Mouse (Mus musculus): ENCODE measurements around the gene Usf3. TPM values are rescaled to one million over a fixed set of nuclear protein-coding genes. Genes with fewer than 3 reads are reported as not detected.

Gene Usf3
- polyA plus RNA-seq, 1 experiment, result 7.7 TPM

GRCm38 (mm10) chr16:44204331-44204730 lies 31.3 kb downstream of the Usf3 start:
- 92% methylated on average over 6 of the region's 6 CpGs for WGBS
- TF ChIP-seq CTCF (IDR thresholded peaks at IDR 0.05; ENCODE audit: extremely low read depth, insufficient read depth, insufficient read length, insufficient replicate concordance) (no peak), POLR2A (IDR thresholded peaks at IDR 0.05; ENCODE audit: low read depth, low read length) (no peak)
- no peak for DNase-seq (ENCODE audit: low read depth in 1 of 2, low spot score in 2 of 2)

GRCm38 (mm10) chr16:44205973-44206372 lies 32.9 kb downstream of the Usf3 start:
- Histone ChIP-seq H3K4me1 (ENCODE audit: control insufficient read depth, insufficient read depth, insufficient read length) (peaks cover 6% of the 10 kb centered on the region; the same call in 1 of the 2 replicates), H3K27me3 (ENCODE audit: control insufficient read depth, insufficient read depth, low read length) (no peaks in the 10 kb centered on the region), H3K4me3 (ENCODE audit: extremely low read depth, insufficient read depth, insufficient read length) (no peak overlapping the region), H3K27ac (ENCODE audit: insufficient read depth, low read length) (no peak overlapping the region), H3K36me3 (ENCODE audit: control insufficient read depth, insufficient read depth, low read length) (peaks cover 15% of the 10 kb centered on the region)
- TF ChIP-seq POLR2A (IDR thresholded peaks at IDR 0.05; ENCODE audit: low read depth, low read length) (no peak), CTCF (IDR thresholded peaks at IDR 0.05; ENCODE audit: extremely low read depth, insufficient read depth, insufficient read length, insufficient replicate concordance) (no peak)
- 88% methylated on average over 8 of the region's 8 CpGs for WGBS
- DNase-seq (ENCODE audit: low read depth in 1 of 2, low spot score in 2 of 2), result no peak

More at GRCm38 (mm10) chr16:44204331-44204730, 31.3 kb downstream of the Usf3 start:
- H3K36me3 ChIP-seq (ENCODE audit: control insufficient read depth, insufficient read depth, low read length), result peaks cover 19% of the 10 kb centered on the region
- no peak overlapping the region for H3K4me3 ChIP-seq (ENCODE audit: extremely low read depth, insufficient read depth, insufficient read length)
- no peaks in the 10 kb centered on the region for H3K27me3 ChIP-seq (ENCODE audit: control insufficient read depth, insufficient read depth, low read length)
- H3K27ac ChIP-seq (ENCODE audit: insufficient read depth, low read length), result no peak overlapping the region
- peaks cover 12% of the 10 kb centered on the region; the same call in 1 of the 2 replicates for H3K4me1 ChIP-seq (ENCODE audit: control insufficient read depth, insufficient read depth, insufficient read length)

GRCm38 (mm10) chr16:44210156-44211053 lies 37.4 kb downstream of the Usf3 start:
- TF ChIP-seq POLR2A (IDR thresholded peaks at IDR 0.05; ENCODE audit: low read depth, low read length) (no peak), CTCF (IDR thresholded peaks at IDR 0.05; ENCODE audit: extremely low read depth, insufficient read depth, insufficient read length, insufficient replicate concordance) (no peak)
- 77% methylated on average over 10 of the region's 10 CpGs for WGBS
- Histone ChIP-seq H3K36me3 (ENCODE audit: control insufficient read depth, insufficient read depth, low read length) (peaks cover 13% of the 10 kb centered on the region), H3K4me3 (ENCODE audit: extremely low read depth, insufficient read depth, insufficient read length) (no peak overlapping the region), H3K27me3 (ENCODE audit: control insufficient read depth, insufficient read depth, low read length) (no peaks in the 10 kb centered on the region), H3K27ac (ENCODE audit: insufficient read depth, low read length) (no peak overlapping the region), H3K4me1 (ENCODE audit: control insufficient read depth, insufficient read depth, insufficient read length) (peaks cover 2% of the 10 kb centered on the region; the same call in 1 of the 2 replicates)
- DNase-seq (ENCODE audit: low read depth in 1 of 2, low spot score in 2 of 2), result no peak

DNA sequence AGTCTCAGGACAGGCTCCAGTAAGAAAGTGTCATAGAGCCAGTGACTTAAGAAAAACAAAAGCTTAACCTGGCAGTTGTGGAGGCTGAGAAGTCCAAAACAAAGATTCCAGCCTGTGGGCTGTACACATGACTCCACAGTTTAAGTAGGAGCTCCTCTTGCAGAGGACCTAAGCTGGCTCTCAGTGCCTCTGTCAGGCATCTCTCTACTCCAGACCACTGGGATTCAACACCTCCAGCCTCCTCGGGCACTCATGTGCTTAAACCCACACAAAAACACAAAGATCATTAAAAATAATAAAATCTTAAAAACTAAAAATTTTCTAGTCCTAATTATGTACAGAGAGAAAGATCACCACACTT lies 38.0 kb downstream of the Usf3 start:
- Histone ChIP-seq H3K4me3 (ENCODE audit: extremely low read depth, insufficient read depth, insufficient read length) (no peak overlapping the region), H3K4me1 (ENCODE audit: control insufficient read depth, insufficient read depth, insufficient read length) (peaks cover 2% of the 10 kb centered on the region; the same call in 1 of the 2 replicates), H3K27me3 (ENCODE audit: control insufficient read depth, insufficient read depth, low read length) (no peaks in the 10 kb centered on the region), H3K36me3 (ENCODE audit: control insufficient read depth, insufficient read depth, low read length) (peaks cover 16% of the 10 kb centered on the region), H3K27ac (ENCODE audit: insufficient read depth, low read length) (no peak overlapping the region)
- TF ChIP-seq POLR2A (IDR thresholded peaks at IDR 0.05; ENCODE audit: low read depth, low read length) (no peak), CTCF (IDR thresholded peaks at IDR 0.05; ENCODE audit: extremely low read depth, insufficient read depth, insufficient read length, insufficient replicate concordance) (no peak)
- no peak for DNase-seq (ENCODE audit: low read depth in 1 of 2, low spot score in 2 of 2)
- 91% methylated on average over 1 of the region's 1 CpGs for WGBS

DNA sequence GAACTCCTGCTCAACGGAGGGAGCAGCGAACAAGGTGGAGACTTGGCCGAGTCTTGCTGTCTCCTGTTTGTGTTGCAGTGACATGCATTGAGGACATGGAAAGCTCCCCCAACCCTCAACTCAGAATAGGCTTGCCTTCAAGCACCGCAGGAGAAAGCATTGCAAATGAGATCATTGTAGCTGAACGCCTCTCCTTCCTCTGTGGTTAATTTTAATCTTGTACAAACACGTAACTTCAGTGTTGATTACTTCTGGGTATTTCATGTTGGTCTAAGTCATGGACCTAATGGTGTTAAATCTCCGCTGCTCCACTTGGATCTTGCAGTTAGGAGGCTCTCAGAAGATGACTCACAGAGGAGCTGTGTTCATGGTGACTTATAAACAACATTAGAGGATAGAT lies 39.7 kb downstream of the Usf3 start:
- Histone ChIP-seq H3K27ac (ENCODE audit: insufficient read depth, low read length) (peak overlapping the region; percentile 71), H3K36me3 (ENCODE audit: control insufficient read depth, insufficient read depth, low read length) (peaks cover 14% of the 10 kb centered on the region), H3K27me3 (ENCODE audit: control insufficient read depth, insufficient read depth, low read length) (no peaks in the 10 kb centered on the region), H3K4me1 (ENCODE audit: control insufficient read depth, insufficient read depth, insufficient read length) (peaks cover 13% of the 10 kb centered on the region; the same call in 1 of the 2 replicates), H3K4me3 (ENCODE audit: extremely low read depth, insufficient read depth, insufficient read length) (peak overlapping the region; percentile 15; the same call in 1 of the 2 replicates)
- peak in 1 of 2 experiments; percentile 58 for DNase-seq (ENCODE audit: low read depth in 1 of 2, low spot score in 2 of 2)
- WGBS, result 68% methylated on average over 7 of the region's 7 CpGs
- TF ChIP-seq POLR2A (IDR thresholded peaks at IDR 0.05; ENCODE audit: low read depth, low read length) (no peak), CTCF (IDR thresholded peaks at IDR 0.05; ENCODE audit: extremely low read depth, insufficient read depth, insufficient read length, insufficient replicate concordance) (no peak)

DNA sequence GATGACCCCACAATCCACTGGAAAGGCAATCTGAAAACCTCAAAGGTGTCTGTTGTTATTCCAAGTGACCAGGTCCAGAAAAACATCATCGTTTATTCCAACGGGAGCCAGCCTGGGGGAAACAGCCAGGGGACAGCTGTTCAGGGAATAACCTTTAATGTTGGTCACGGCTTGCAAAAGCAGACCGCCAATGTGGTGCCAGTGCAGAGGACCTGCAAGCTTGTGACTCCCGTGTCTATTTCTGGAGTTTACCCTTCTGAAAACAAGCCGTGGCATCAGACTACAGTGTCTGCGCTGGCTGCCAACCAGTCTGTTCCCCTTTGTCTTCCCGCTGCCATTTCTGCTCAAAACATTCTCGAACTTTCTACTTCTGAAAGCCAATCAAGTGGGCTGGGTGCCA lies 42.5 kb downstream of the Usf3 start:
- TF ChIP-seq CTCF (IDR thresholded peaks at IDR 0.05; ENCODE audit: extremely low read depth, insufficient read depth, insufficient read length, insufficient replicate concordance) (no peak), POLR2A (IDR thresholded peaks at IDR 0.05; ENCODE audit: low read depth, low read length) (no peak)
- DNase-seq (ENCODE audit: low read depth in 1 of 2, low spot score in 2 of 2), result no peak
- Histone ChIP-seq H3K36me3 (ENCODE audit: control insufficient read depth, insufficient read depth, low read length) (peaks cover 12% of the 10 kb centered on the region; the same call in 1 of the 2 replicates), H3K4me3 (ENCODE audit: extremely low read depth, insufficient read depth, insufficient read length) (no peak overlapping the region), H3K4me1 (ENCODE audit: control insufficient read depth, insufficient read depth, insufficient read length) (peaks cover 13% of the 10 kb centered on the region; the same call in 1 of the 2 replicates), H3K27ac (ENCODE audit: insufficient read depth, low read length) (no peak overlapping the region), H3K27me3 (ENCODE audit: control insufficient read depth, insufficient read depth, low read length) (no peaks in the 10 kb centered on the region)
- 95% methylated on average over 9 of the region's 9 CpGs for WGBS
